Mouse (Mus musculus): ENCODE data around the gene Sorbs2.

Gene Sorbs2

GRCm38 (mm10) chr8:45760622-45761021 lies 253.0 kb downstream of the Sorbs2 start:
- DNase-seq (ENCODE audit: low read depth), result no peak

GRCm38 (mm10) chr8:45761053-45761452 lies 253.5 kb downstream of the Sorbs2 start:
- no peak for DNase-seq (ENCODE audit: low read depth)

- no peak for DNase-seq (ENCODE audit: low read depth)
Observed at GRCm38 (mm10) chr8:45762982-45763689, 255.5 kb downstream of the Sorbs2 start.

GRCm38 (mm10) chr8:45763690-45764342 lies 256.2 kb downstream of the Sorbs2 start:
- no peak for DNase-seq (ENCODE audit: low read depth)

- no peak for DNase-seq (ENCODE audit: low read depth)
Observed at GRCm38 (mm10) chr8:45766138-45766537, 258.6 kb downstream of the Sorbs2 start.

GRCm38 (mm10) chr8:45774841-45775240 lies 267.3 kb downstream of the Sorbs2 start:
- no peak for DNase-seq (ENCODE audit: low read depth)

- DNase-seq (ENCODE audit: low read depth), result no peak
Observed at GRCm38 (mm10) chr8:45775481-45775880, 267.9 kb downstream of the Sorbs2 start.

- no peak for DNase-seq (ENCODE audit: low read depth)
Observed at GRCm38 (mm10) chr8:45776366-45776765, 268.8 kb downstream of the Sorbs2 start.

- DNase-seq (ENCODE audit: low read depth), result no peak
Observed at GRCm38 (mm10) chr8:45776977-45777376, 269.4 kb downstream of the Sorbs2 start.

GRCm38 (mm10) chr8:45780585-45780984 lies 273.0 kb downstream of the Sorbs2 start:
- no peak for DNase-seq (ENCODE audit: low read depth)

- no peak for DNase-seq (ENCODE audit: low read depth)
Observed at GRCm38 (mm10) chr8:45788610-45789009, 281.0 kb downstream of the Sorbs2 start.

- DNase-seq (ENCODE audit: low read depth), result no peak
Observed at GRCm38 (mm10) chr8:45794847-45795246, 287.3 kb downstream of the Sorbs2 start.

GRCm38 (mm10) chr8:45796331-45796740 lies 288.7 kb downstream of the Sorbs2 start:
- DNase-seq (ENCODE audit: low read depth), result no peak

GRCm38 (mm10) chr8:45799517-45799916 lies 291.9 kb downstream of the Sorbs2 start:
- DNase-seq (ENCODE audit: low read depth), result no peak

- no peak for DNase-seq (ENCODE audit: low read depth)
Observed at GRCm38 (mm10) chr8:45808597-45808996, 301.0 kb downstream of the Sorbs2 start.

- peak; percentile 30 for DNase-seq (ENCODE audit: low read depth)
Observed at GRCm38 (mm10) chr8:45816765-45817426, 309.3 kb downstream of the Sorbs2 start.

GRCm38 (mm10) chr8:45821650-45822049 lies 314.1 kb downstream of the Sorbs2 start:
- no peak for DNase-seq (ENCODE audit: low read depth)

GRCm38 (mm10) chr8:45829985-45830548 lies 322.5 kb downstream of the Sorbs2 start:
- no peak for DNase-seq (ENCODE audit: low read depth)

- no peak for DNase-seq (ENCODE audit: low read depth)
Observed at GRCm38 (mm10) chr8:45833896-45834295, 326.3 kb downstream of the Sorbs2 start.

- no peak for DNase-seq (ENCODE audit: low read depth)
Observed at GRCm38 (mm10) chr8:45843306-45843705, 335.7 kb downstream of the Sorbs2 start.

- DNase-seq (ENCODE audit: low read depth), result no peak
Observed at GRCm38 (mm10) chr8:45844097-45844885, 336.7 kb downstream of the Sorbs2 start.

- DNase-seq (ENCODE audit: low read depth), result no peak
Observed at GRCm38 (mm10) chr8:45844911-45845481, 337.4 kb downstream of the Sorbs2 start.

Data from c-Kit-positive CD71-negative TER-119-negative erythroid progenitor cells, embryonic 14.5 days (primary cell).